ENCODE assay signal across 26 mouse cellular contexts in the genomic region with DNA sequence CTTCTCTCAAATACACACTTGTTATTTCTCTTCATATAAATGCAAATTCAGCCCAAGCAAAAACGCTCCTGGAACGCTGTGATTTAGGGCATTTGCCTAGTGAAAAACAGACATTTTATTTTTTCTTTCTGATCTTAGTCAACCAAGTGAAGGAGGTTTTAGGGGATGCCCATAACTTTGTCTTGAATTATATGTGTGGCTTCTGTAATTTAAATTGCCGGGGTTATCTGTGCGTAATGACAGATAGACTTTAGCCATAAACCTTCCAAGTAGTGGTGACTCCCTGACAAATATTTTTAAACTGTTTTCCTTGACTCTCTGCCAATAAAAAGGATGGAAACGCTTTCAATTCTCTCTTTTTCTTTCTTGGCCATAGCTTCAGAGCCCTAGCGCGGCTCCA.
"Had no signal": no experiment of that assay in that cellular context is flagged by ENCODE, and none has a peak within 500 bp of the region (broad histone marks: within the 10 kb centered on the region; RNA-seq: fewer than 3 reads in every experiment).

No protein-coding gene starts in this region.

- DNase-seq: gastrocnemius, adult 2 months; gastrocnemius, postnatal 10 days; gastrocnemius, postnatal 25 days; heart, adult 18-20 months; heart, postnatal 10 days; heart, postnatal 4 days; kidney, adult 2 months; kidney, adult 9 months; kidney, postnatal 14 days; liver; liver, embryonic 13.5 days had no signal

- H3K9ac ChIP-seq: heart, embryonic 12.5 days; hindbrain, embryonic 12.5 days; hindbrain, embryonic 14.5 days; intestine, embryonic 15.5 days; limb, embryonic 12.5 days; liver, embryonic 13.5 days; liver, embryonic 15.5 days had no signal

- H3K4me1 ChIP-seq: heart, embryonic 10.5 days; hindbrain, embryonic 10.5 days; hindbrain, embryonic 12.5 days; intestine, embryonic 15.5 days; limb, embryonic 10.5 days; limb, embryonic 12.5 days; liver, embryonic 13.5 days; liver, embryonic 15.5 days had no signal

- H3K9me3 ChIP-seq: heart, embryonic 10.5 days; heart, embryonic 12.5 days; hindbrain, embryonic 10.5 days; hindbrain, embryonic 12.5 days; intestine, embryonic 15.5 days; limb, embryonic 10.5 days; limb, embryonic 12.5 days; liver, embryonic 13.5 days; liver, embryonic 15.5 days had no signal

- H3K27ac ChIP-seq: gastrocnemius, adult 2 months; heart, embryonic 10.5 days; hindbrain, embryonic 10.5 days; hindbrain, embryonic 12.5 days; hindbrain, embryonic 14.5 days; intestine, embryonic 15.5 days; layer of hippocampus, adult 2 months; left cerebral cortex, adult 2 months; limb, embryonic 10.5 days; limb, embryonic 12.5 days; liver, embryonic 13.5 days; liver, embryonic 15.5 days had no signal

- H3K4me2 ChIP-seq: heart, embryonic 12.5 days; hindbrain, embryonic 12.5 days; hindbrain, embryonic 14.5 days; intestine, embryonic 15.5 days; limb, embryonic 12.5 days; liver, embryonic 11.5 days; liver, embryonic 13.5 days; liver, embryonic 15.5 days had no signal

- H3K4me3 ChIP-seq: gastrocnemius, adult 2 months; heart, embryonic 10.5 days; heart, embryonic 12.5 days; hindbrain, embryonic 10.5 days; hindbrain, embryonic 12.5 days; intestine, embryonic 15.5 days; layer of hippocampus, adult 2 months; left cerebral cortex, adult 2 months; limb, embryonic 10.5 days; limb, embryonic 12.5 days; liver, embryonic 13.5 days; liver, embryonic 15.5 days had no signal

- ATAC-seq: hindbrain, embryonic 16.5 days; inflammation-experienced regulatory T-cells, adult 6 months; intestine, embryonic 15.5 days; intestine, postnatal 0 days had no signal

- H3K36me3 ChIP-seq: heart, embryonic 10.5 days; heart, embryonic 12.5 days; hindbrain, embryonic 10.5 days; hindbrain, embryonic 12.5 days; intestine, embryonic 15.5 days; limb, embryonic 10.5 days; limb, embryonic 12.5 days; liver, embryonic 13.5 days; liver, embryonic 15.5 days had no signal

- H3K27me3 ChIP-seq: heart, embryonic 12.5 days; hindbrain, embryonic 12.5 days; intestine, embryonic 15.5 days; limb, embryonic 12.5 days; liver, embryonic 13.5 days; liver, embryonic 15.5 days had no signal
